Mouse (Mus musculus) erythroblast, embryonic 14.5 days (primary cell): ENCODE results near the gene Miga1.

ENCODE experiments used
- GATA1 ChIP-seq: IDR thresholded peaks from 2 replicates; pipeline ENCODE4 v1.6.1; 2012; ENCODE audit warnings: low read length, inconsistent platforms, mixed read lengths
- TAL1 ChIP-seq: IDR thresholded peaks from 3 replicates; pipeline ENCODE4 v1.6.1; 2012; ENCODE audit warnings: low read length, inconsistent platforms, mixed read lengths

GRCm38 (mm10) chr3:152264374-152264773 is 75.8 kb downstream of the Miga1 start:
- TF ChIP-seq GATA1 = no peak
- TF ChIP-seq TAL1 = no peak
